Mouse (Mus musculus): ENCODE measurements at regions not wholly inside any gene's neighbourhood (a gene's known extent, or its start where the extent isn't known, plus 50 kb on each side); places are given as distances from the start of the nearest gene placed in this dataset.

DNA sequence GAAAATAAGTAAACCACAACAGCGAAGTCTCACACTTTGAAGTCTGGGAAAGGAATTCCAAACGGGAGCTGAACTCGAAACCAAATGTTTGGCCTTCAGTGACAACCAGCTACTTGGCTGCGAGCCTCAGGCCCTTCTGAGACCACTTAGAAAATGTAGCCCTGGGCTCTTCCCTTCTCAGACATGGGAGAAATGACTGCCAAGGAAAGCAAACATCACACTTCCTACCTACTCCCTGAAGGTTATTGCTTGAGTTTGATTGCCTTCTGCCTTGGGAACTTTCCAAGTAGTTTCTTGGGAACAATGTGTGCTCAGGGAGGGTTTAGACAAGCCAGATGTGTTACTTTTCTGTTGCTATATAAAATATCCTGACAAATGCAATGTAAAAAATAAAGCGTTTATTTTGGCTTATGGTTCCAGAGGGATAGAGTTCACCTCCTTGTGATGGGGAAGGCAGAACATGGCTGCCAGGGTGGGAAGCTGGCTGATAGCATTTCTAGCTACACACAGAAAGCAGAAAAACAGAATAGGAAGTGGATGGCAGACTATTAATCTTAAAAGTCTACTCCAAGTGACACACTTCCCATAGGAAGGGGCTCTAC is 194.8 kb upstream of the Rack1 start:
- TF ChIP-seq POLR2A (IDR thresholded peaks at IDR 0.05; ENCODE audit: low read depth, low read length): no peak
- no peak for TF ChIP-seq CTCF (IDR thresholded peaks at IDR 0.05; ENCODE audit: borderline replicate concordance, insufficient read depth, low read length)
- no peaks in the 10 kb centered on the region for H3K4me1 ChIP-seq (ENCODE audit: control insufficient read depth, insufficient read depth, low read length)

DNA sequence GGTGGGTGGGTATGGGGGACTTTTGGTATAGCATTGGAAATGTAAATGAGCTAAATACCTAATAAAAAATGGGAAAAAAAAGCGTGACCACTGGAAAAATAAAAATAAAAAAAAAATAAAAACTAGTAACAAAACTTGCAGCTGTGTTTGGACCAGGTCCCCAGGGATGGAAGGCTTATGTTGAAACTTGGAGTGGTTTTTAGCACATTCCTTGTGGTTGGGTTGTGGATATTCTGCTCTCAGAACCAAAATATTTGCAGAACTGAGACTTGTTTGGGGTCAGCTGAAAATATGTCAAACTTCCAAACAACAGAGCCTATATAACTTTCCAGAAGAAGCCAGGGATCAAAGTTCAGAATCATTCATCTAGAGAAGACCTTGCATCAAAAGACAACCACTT is 199.0 kb upstream of the Rack1 start:
- Histone ChIP-seq H3K27ac (ENCODE audit: insufficient read depth, low read length) (no peak overlapping the region), H3K4me1 (ENCODE audit: control insufficient read depth, insufficient read depth, low read length) (no peaks in the 10 kb centered on the region), H3K4me3 (ENCODE audit: insufficient read depth, low read length) (no peak overlapping the region)
- TF ChIP-seq CTCF (IDR thresholded peaks at IDR 0.05; ENCODE audit: borderline replicate concordance, insufficient read depth, low read length) (no peak), POLR2A (IDR thresholded peaks at IDR 0.05; ENCODE audit: low read depth, low read length) (no peak)

More for the DNA sequence above, 194.8 kb upstream of the Rack1 start:
- Histone ChIP-seq H3K27ac (ENCODE audit: insufficient read depth, low read length) (no peak overlapping the region), H3K4me3 (ENCODE audit: insufficient read depth, low read length) (no peak overlapping the region)

DNA sequence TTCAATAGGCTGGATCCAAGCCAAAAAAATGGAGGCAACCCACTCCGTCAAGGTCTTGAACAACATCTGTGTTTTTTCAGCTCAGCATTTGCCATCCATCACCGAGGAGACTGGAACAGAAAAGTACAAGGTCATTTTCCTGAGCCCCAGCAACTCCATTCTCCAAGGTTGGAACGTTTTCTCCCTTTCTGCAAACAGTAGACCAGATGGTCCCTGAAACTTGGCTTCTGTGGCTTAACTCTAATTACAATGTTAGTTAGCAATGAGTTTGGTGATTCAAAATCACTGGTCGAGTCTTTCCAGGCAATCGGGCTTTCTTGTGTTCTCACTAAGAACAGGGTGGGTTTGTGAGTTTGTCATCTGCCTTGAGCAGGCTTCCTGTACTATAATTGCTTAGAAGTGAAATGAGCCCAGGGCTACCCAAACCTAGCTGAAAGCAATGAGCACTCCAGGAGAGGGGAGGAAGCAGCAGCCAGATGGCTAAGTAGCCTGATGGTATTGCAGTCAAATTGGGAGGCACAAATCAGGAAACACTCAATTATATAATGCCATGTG is 200.5 kb upstream of the Rack1 start:
- no peak for TF ChIP-seq CTCF (IDR thresholded peaks at IDR 0.05; ENCODE audit: borderline replicate concordance, insufficient read depth, low read length)
- TF ChIP-seq POLR2A (IDR thresholded peaks at IDR 0.05; ENCODE audit: low read depth, low read length): no peak
- Histone ChIP-seq H3K27ac (ENCODE audit: insufficient read depth, low read length) (no peak overlapping the region), H3K4me3 (ENCODE audit: insufficient read depth, low read length) (no peak overlapping the region), H3K4me1 (ENCODE audit: control insufficient read depth, insufficient read depth, low read length) (no peaks in the 10 kb centered on the region)

DNA sequence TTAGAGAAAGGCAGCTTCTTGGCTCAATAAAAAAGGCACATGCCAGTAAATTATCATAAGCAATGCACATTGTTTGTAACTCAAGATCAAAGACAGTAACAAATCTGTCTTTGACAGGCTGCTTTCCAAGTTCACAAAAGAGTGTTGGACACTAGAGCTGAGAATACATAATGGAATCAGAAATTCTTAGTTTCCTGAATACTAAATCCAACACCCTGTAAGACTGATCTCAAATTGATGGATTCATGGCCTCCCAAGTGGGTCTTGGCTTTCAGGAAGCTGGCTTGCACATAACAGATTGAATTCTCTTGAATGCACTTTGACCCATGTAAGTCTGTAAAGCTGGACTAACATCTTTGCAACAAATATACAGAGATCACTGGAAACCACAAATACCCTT is 201.1 kb upstream of the Rack1 start:
- no peaks in the 10 kb centered on the region for H3K4me1 ChIP-seq (ENCODE audit: control insufficient read depth, insufficient read depth, low read length)
- H3K4me3 ChIP-seq (ENCODE audit: insufficient read depth, low read length): no peak overlapping the region
- H3K27ac ChIP-seq (ENCODE audit: insufficient read depth, low read length): no peak overlapping the region
- TF ChIP-seq POLR2A (IDR thresholded peaks at IDR 0.05; ENCODE audit: low read depth, low read length) (no peak), CTCF (IDR thresholded peaks at IDR 0.05; ENCODE audit: borderline replicate concordance, insufficient read depth, low read length) (no peak)

DNA sequence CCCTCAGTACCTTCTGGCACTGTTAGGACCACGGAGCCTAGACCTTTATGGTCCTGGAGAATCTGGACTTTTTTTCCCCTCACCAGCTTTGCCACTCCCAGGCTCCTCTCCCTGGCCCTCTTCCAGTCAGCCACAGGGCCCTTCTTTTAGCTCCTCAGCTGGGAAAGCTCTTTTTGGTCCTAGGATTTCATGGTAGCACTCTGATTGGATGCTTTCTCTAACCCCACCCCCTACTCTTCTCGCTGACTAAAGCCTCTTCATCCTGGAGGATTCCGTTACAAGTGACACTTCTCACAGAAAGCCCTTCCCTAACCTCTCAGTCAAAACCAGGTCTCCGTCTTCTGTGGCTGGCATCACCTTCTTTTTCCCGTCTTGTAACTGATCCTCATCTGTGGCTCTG is 205.7 kb upstream of the Rack1 start:
- Histone ChIP-seq H3K4me3 (ENCODE audit: insufficient read depth, low read length) (no peak overlapping the region), H3K4me1 (ENCODE audit: control insufficient read depth, insufficient read depth, low read length) (no peaks in the 10 kb centered on the region), H3K27ac (ENCODE audit: insufficient read depth, low read length) (no peak overlapping the region)
- no peak for TF ChIP-seq CTCF (IDR thresholded peaks at IDR 0.05; ENCODE audit: borderline replicate concordance, insufficient read depth, low read length)
- TF ChIP-seq POLR2A (IDR thresholded peaks at IDR 0.05; ENCODE audit: low read depth, low read length): no peak

DNA sequence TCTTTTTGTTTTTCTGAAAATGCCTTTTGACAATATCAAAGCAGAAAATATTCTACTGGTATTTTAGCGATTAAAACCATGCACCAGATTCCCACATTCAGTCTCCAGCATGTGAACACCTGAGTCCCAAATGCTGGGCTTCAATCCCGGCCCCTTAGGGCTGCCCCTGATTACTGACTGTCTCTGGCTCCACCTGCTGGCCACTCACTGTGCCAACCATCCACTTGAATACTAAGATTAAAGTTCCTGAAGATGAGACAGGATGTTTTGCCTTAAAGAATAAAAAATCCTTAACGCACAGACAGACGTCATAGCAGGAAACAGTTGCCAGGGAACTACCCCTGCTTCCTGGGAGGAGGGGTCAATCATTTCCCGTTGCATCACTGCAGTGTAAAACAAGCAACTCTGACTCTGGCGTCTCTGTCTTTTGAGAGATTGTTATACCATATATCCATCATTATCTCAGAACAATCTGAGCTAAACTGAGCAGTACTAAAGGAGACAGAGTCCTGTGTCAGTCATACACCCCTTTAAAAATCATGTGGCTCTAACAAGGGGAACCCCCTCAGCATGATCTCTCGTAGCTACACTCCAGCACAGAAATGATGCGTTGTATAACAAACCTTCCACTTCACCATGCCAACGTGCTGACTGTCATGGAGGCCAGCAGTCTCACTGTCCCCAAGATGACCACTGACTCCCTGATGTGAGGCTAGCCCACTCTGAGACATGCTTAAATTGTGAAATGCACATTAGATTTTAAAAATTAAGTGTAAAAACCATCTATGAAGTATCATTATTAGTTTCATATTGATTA is 211.1 kb upstream of the Rack1 start:
- Histone ChIP-seq H3K27ac (ENCODE audit: insufficient read depth, low read length) (no peak overlapping the region), H3K4me1 (ENCODE audit: control insufficient read depth, insufficient read depth, low read length) (no peaks in the 10 kb centered on the region), H3K4me3 (ENCODE audit: insufficient read depth, low read length) (no peak overlapping the region)
- TF ChIP-seq CTCF (IDR thresholded peaks at IDR 0.05; ENCODE audit: borderline replicate concordance, insufficient read depth, low read length) (peak; percentile 74), POLR2A (IDR thresholded peaks at IDR 0.05; ENCODE audit: low read depth, low read length) (no peak)

DNA sequence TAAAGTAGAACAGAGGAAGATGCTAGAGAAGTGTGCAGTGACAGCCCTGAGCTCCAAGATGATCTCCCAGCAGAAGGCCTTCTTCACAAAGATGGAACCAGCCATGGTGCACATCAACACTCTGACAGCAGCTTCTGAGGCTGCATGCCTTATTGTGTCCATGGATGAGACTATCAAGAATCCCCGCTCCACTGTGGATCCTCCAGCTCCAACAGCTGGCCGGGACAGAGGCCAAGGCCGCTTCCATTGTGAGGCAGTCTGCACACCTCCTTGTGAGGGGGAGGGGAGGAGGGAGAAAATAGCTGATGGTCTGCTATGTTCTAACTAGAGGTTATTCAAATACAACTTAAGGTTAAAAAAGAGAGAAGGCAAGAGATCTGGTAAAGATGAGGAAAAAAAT is 231.4 kb upstream of the Rack1 start:
- no peak overlapping the region for H3K27ac ChIP-seq (ENCODE audit: insufficient read depth, low read length)

DNA sequence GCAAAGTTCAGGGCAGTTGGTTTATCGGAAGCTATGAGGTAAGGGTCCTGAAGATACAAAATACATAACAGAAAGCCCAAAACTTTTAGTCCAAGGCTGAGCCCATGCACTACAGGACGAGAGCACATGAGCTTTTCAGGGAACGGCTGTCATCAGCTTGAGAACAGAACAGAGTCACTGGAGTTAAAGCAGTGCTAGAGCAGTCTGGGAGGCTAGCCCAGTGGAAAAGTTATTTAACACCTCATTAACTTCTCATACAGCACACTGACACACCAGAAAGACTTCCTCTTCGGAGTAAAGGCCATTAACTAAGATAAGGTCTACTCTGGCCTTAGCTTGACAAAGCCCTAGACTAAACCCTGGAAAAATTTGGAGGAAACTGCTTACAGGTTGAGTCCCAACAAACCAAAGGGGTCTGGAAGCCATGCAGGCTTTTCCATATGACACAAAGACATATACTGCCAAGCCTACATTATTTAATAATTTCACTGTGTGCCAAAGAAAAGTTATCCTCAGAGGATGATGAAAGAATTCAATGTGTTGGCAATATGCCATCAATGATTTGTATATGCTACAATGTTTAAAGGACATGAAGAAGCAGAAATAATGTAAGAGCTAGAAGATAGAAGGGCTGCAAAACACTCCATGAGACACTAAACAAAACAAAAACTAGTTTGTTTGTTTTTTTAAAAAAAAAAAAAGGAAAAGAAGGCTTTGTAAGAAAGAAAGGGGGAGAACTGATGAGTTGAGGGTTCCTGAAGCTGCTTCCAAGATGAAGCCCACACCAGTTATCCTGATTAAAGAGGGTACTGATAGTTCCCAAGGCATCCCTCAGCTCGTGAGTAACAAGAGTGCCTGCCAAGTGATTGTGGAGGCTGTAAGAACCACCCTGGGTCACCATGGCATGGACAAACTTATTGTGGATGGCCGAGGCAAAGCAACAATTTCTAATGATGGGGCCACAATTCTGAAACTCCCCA is 232.3 kb upstream of the Rack1 start:
- TF ChIP-seq POLR2A (IDR thresholded peaks at IDR 0.05; ENCODE audit: low read depth, low read length) (no peak), CTCF (IDR thresholded peaks at IDR 0.05; ENCODE audit: borderline replicate concordance, insufficient read depth, low read length) (no peak)
- Histone ChIP-seq H3K4me3 (ENCODE audit: insufficient read depth, low read length) (no peak overlapping the region), H3K27ac (ENCODE audit: insufficient read depth, low read length) (no peak overlapping the region), H3K4me1 (ENCODE audit: control insufficient read depth, insufficient read depth, low read length) (no peaks in the 10 kb centered on the region)

More for the DNA sequence above, 231.4 kb upstream of the Rack1 start:
- H3K4me1 ChIP-seq (ENCODE audit: control insufficient read depth, insufficient read depth, low read length): no peaks in the 10 kb centered on the region
- TF ChIP-seq CTCF (IDR thresholded peaks at IDR 0.05; ENCODE audit: borderline replicate concordance, insufficient read depth, low read length) (no peak), POLR2A (IDR thresholded peaks at IDR 0.05; ENCODE audit: low read depth, low read length) (no peak)
- no peak overlapping the region for H3K4me3 ChIP-seq (ENCODE audit: insufficient read depth, low read length)

DNA sequence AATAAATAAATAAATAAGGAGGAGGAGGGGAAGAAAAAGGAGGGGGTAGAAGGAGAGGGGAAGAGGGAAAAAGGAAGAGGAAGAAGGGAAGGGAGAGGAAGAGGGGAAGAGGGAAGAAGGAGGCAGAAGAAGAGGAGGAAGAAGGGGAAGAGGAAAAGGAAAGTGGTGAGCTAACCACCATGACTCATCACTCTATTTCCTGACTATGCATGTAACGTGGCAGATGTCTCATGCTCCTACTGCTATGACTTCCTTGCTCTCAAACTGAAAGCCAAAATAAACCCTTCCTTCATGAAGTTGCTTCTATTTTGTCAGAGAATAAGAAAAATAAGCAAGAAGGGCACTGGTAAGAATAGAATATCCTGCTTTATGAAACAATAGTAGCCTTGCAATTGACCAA is 242.1 kb upstream of the Rack1 start:
- Histone ChIP-seq H3K4me1 (ENCODE audit: control insufficient read depth, insufficient read depth, low read length) (no peaks in the 10 kb centered on the region), H3K4me3 (ENCODE audit: insufficient read depth, low read length) (no peak overlapping the region), H3K27ac (ENCODE audit: insufficient read depth, low read length) (no peak overlapping the region)
- TF ChIP-seq CTCF (IDR thresholded peaks at IDR 0.05; ENCODE audit: borderline replicate concordance, insufficient read depth, low read length) (no peak), POLR2A (IDR thresholded peaks at IDR 0.05; ENCODE audit: low read depth, low read length) (no peak)

Data from embryonic fibroblast, embryonic 13.5 days (primary cell).